Mouse (Mus musculus): ENCODE data around the gene Gm17324. TPM values are rescaled to one million over a fixed set of nuclear protein-coding genes. Genes with fewer than 3 reads are reported as not detected.

Gene Gm17324
- total RNA-seq, 2 experiments from 2014 or later = 1.1 TPM

- no peak for DNase-seq
These were observed 14.8 kb upstream of the Gm17324 start for GRCm38 (mm10) chr9:78463337-78463736.

- no peak for DNase-seq
These were observed 8.4 kb upstream of the Gm17324 start for GRCm38 (mm10) chr9:78457026-78457425.

GRCm38 (mm10) chr9:78451382-78451781 lies 2.8 kb upstream of the Gm17324 start:
- no peak for DNase-seq

- DNase-seq = no peak
These were observed 1.8 kb upstream of the Gm17324 start for GRCm38 (mm10) chr9:78450404-78450803.

- DNase-seq = no peak
These were observed 997 bp downstream of the Gm17324 start for GRCm38 (mm10) chr9:78447606-78447972.

GRCm38 (mm10) chr9:78442579-78443392 lies 5.8 kb downstream of the Gm17324 start, which contains the start of gene Cgas:
Gene Cgas, minus strand, starts transcription at chr9:78443237.
- peak; percentile 15 to 31 for DNase-seq

GRCm38 (mm10) chr9:78442237-78442578 lies 6.4 kb downstream of the Gm17324 start:
- no peak for DNase-seq

GRCm38 (mm10) chr9:78439426-78439825 lies 9.2 kb downstream of the Gm17324 start:
- no peak for DNase-seq

- no peak for DNase-seq
These were observed 16.1 kb downstream of the Gm17324 start for GRCm38 (mm10) chr9:78432471-78432870.

- no peak for DNase-seq
These were observed 18.1 kb downstream of the Gm17324 start for GRCm38 (mm10) chr9:78430486-78430885.

GRCm38 (mm10) chr9:78429551-78429950 lies 19.0 kb downstream of the Gm17324 start:
- no peak for DNase-seq

GRCm38 (mm10) chr9:78428870-78429432 lies 19.6 kb downstream of the Gm17324 start:
- no peak for DNase-seq

GRCm38 (mm10) chr9:78428185-78428584 lies 20.4 kb downstream of the Gm17324 start:
- DNase-seq = no peak

GRCm38 (mm10) chr9:78427362-78427781 lies 21.2 kb downstream of the Gm17324 start:
- no peak for DNase-seq

GRCm38 (mm10) chr9:78401596-78401995 lies 47.0 kb downstream of the Gm17324 start:
- no peak for DNase-seq

- DNase-seq = no peak
These were observed 48.0 kb downstream of the Gm17324 start for GRCm38 (mm10) chr9:78400570-78400969.

Small RNAs within 50 kb of the gene (microRNA-seq; reads per million reads assigned to microRNA genes)
- gene Gm26377 = 0 reads per million in 2 experiments

Other genes starting within 250 kb of the Gm17324 start
- gene Gsta1, start 218.1 kb downstream of the Gm17324 start, total RNA-seq (2021) = not detected
- gene Gm3776, start 191.7 kb downstream of the Gm17324 start, total RNA-seq (2021) = not detected
- not detected for gene Gm10639, start 158.9 kb downstream of the Gm17324 start, total RNA-seq (2021)
- not detected for gene Omt2a, start 134.0 kb downstream of the Gm17324 start, total RNA-seq (2021)
- not detected for gene Omt2b, start 121.2 kb downstream of the Gm17324 start, total RNA-seq (2021)
- gene Gsta2, start 93.0 kb downstream of the Gm17324 start, total RNA-seq (2021) = not detected
- gene Dppa5a, start 80.6 kb downstream of the Gm17324 start, total RNA-seq (2021) = not detected
- not detected for gene Ooep, start 70.1 kb downstream of the Gm17324 start, total RNA-seq (2021)
- not detected for gene Ddx43, start 53.0 kb downstream of the Gm17324 start, total RNA-seq (2021)
- gene Cgas, start 5.5 kb downstream of the Gm17324 start, total RNA-seq (2021) = under 1 TPM; 0.58 to 0.77 TPM
- 10 to 100 TPM; 24.3 to 26.3 TPM for gene Mto1, start 578 bp downstream of the Gm17324 start, total RNA-seq (2021)
- 1,000 to 10,000 TPM; 2,932 to 3,031 TPM for gene Eef1a1, start 40.4 kb upstream of the Gm17324 start, total RNA-seq (2021)
- 10 to 100 TPM; 21.1 to 21.7 TPM for gene Slc17a5, start 139.3 kb upstream of the Gm17324 start, total RNA-seq (2021)
- gene Cd109, start 166.8 kb upstream of the Gm17324 start, total RNA-seq (2021) = 1 to 10 TPM; 2.9 to 3.2 TPM